Mouse (Mus musculus): ENCODE measurements around the gene Cyp4x1. TPM values are rescaled to one million over a fixed set of nuclear protein-coding genes. Genes with fewer than 3 reads are reported as not detected.

Gene Cyp4x1
- polyA plus RNA-seq, 2 experiments, result 0.06 to 0.08 TPM

- WGBS (ENCODE audit: insufficient replicate concordance), result 27% methylated on average over 7 of the region's 7 CpGs
These were observed 182 bp upstream of the Cyp4x1 start for GRCm38 (mm10) chr4:115134296-115134630.

GRCm38 (mm10) chr4:115133085-115133484, 996 bp downstream of the Cyp4x1 start:
- no peak overlapping the region for H3K27ac ChIP-seq
- no peak overlapping the region for H3K4me3 ChIP-seq (ENCODE audit: insufficient read depth in 1 of 2, low read depth in 2 of 2, low read length in 2 of 2)

More at GRCm38 (mm10) chr4:115134296-115134630, 182 bp upstream of the Cyp4x1 start:
- Histone ChIP-seq H3K9ac (replicated peaks) (no peak overlapping the region), H3K9me3 (ENCODE audit: control insufficient read depth, low read length) (no peaks in the 10 kb centered on the region), H3K27me3 (ENCODE audit: control insufficient read depth, insufficient read depth, low read length) (peaks cover 6% of the 10 kb centered on the region), H3K4me2 (ENCODE audit: low read depth) (no peak overlapping the region), H3K36me3 (replicated peaks; ENCODE audit: control insufficient read depth, insufficient read depth, low read depth) (no peaks in the 10 kb centered on the region), H3K4me1 (replicated peaks; ENCODE audit: control insufficient read depth in 2 of 2, insufficient read depth in 2 of 2, low read length in 1 of 2) (no peaks in the 10 kb centered on the region; a peak in 1 of 4 replicates), H3K27ac (no peak overlapping the region), H3K4me3 (ENCODE audit: insufficient read depth in 1 of 2, low read depth in 2 of 2, low read length in 2 of 2) (no peak overlapping the region)
- ATAC-seq (ENCODE audit: insufficient read depth) (no peak), DNase-seq (ENCODE audit: low read depth in 3 of 3, low spot score in 3 of 3) (no peak)
- TF ChIP-seq EP300 (IDR thresholded peaks at IDR 0.05; ENCODE audit: low read depth) (no peak), CTCF (IDR thresholded peaks at IDR 0.05; ENCODE audit: low read depth) (no peak)

GRCm38 (mm10) chr4:115124713-115125112, 9.4 kb downstream of the Cyp4x1 start:
- no peaks in the 10 kb centered on the region for H3K36me3 ChIP-seq (replicated peaks; ENCODE audit: control insufficient read depth, insufficient read depth, low read depth)
- no peak overlapping the region for H3K4me2 ChIP-seq (ENCODE audit: low read depth)
- H3K27ac ChIP-seq, result no peak overlapping the region
- no peaks in the 10 kb centered on the region for H3K9me3 ChIP-seq (ENCODE audit: control insufficient read depth, low read length)
- ATAC-seq (ENCODE audit: insufficient read depth), result no peak
- no peak overlapping the region for H3K4me3 ChIP-seq (ENCODE audit: insufficient read depth in 1 of 2, low read depth in 2 of 2, low read length in 2 of 2)
- no peak overlapping the region for H3K9ac ChIP-seq (replicated peaks)
- no peaks in the 10 kb centered on the region for H3K27me3 ChIP-seq (ENCODE audit: control insufficient read depth, insufficient read depth, low read length)
- TF ChIP-seq EP300 (IDR thresholded peaks at IDR 0.05; ENCODE audit: low read depth) (no peak), CTCF (IDR thresholded peaks at IDR 0.05; ENCODE audit: low read depth) (peak; percentile 38; the same call in 1 of the 2 replicates)
- no peaks in the 10 kb centered on the region for H3K4me1 ChIP-seq (replicated peaks; ENCODE audit: control insufficient read depth in 2 of 2, insufficient read depth in 2 of 2, low read length in 1 of 2)
- no peak for DNase-seq (ENCODE audit: low read depth in 3 of 3, low spot score in 3 of 3)

More at GRCm38 (mm10) chr4:115133085-115133484, 996 bp downstream of the Cyp4x1 start:
- Histone ChIP-seq H3K4me1 (replicated peaks; ENCODE audit: control insufficient read depth in 2 of 2, insufficient read depth in 2 of 2, low read length in 1 of 2) (no peaks in the 10 kb centered on the region; a peak in 1 of 4 replicates), H3K9ac (replicated peaks) (no peak overlapping the region), H3K4me2 (ENCODE audit: low read depth) (no peak overlapping the region), H3K27me3 (ENCODE audit: control insufficient read depth, insufficient read depth, low read length) (peaks cover 6% of the 10 kb centered on the region), H3K9me3 (ENCODE audit: control insufficient read depth, low read length) (no peaks in the 10 kb centered on the region), H3K36me3 (replicated peaks; ENCODE audit: control insufficient read depth, insufficient read depth, low read depth) (no peaks in the 10 kb centered on the region)
- no peak for DNase-seq (ENCODE audit: low read depth in 3 of 3, low spot score in 3 of 3)
- TF ChIP-seq EP300 (IDR thresholded peaks at IDR 0.05; ENCODE audit: low read depth), result 0 out of 2 replicates have a peak, but pooled peaks have one; percentile 14
- TF ChIP-seq CTCF (IDR thresholded peaks at IDR 0.05; ENCODE audit: low read depth), result no peak
- ATAC-seq (ENCODE audit: insufficient read depth), result peak; percentile 35; the same call in 1 of the 2 replicates
- 3% methylated on average over 5 of the region's 5 CpGs for WGBS (ENCODE audit: insufficient replicate concordance)

- no peak for TF ChIP-seq CTCF (IDR thresholded peaks at IDR 0.05; ENCODE audit: low read depth)
- TF ChIP-seq EP300 (IDR thresholded peaks at IDR 0.05; ENCODE audit: low read depth), result no peak
- ATAC-seq (ENCODE audit: insufficient read depth), result no peak
- Histone ChIP-seq H3K4me3 (ENCODE audit: insufficient read depth in 1 of 2, low read depth in 2 of 2, low read length in 2 of 2) (no peak overlapping the region), H3K36me3 (replicated peaks; ENCODE audit: control insufficient read depth, insufficient read depth, low read depth) (no peaks in the 10 kb centered on the region), H3K9me3 (ENCODE audit: control insufficient read depth, low read length) (no peaks in the 10 kb centered on the region), H3K9ac (replicated peaks) (no peak overlapping the region), H3K27me3 (ENCODE audit: control insufficient read depth, insufficient read depth, low read length) (no peaks in the 10 kb centered on the region), H3K27ac (no peak overlapping the region), H3K4me2 (ENCODE audit: low read depth) (no peak overlapping the region), H3K4me1 (replicated peaks; ENCODE audit: control insufficient read depth in 2 of 2, insufficient read depth in 2 of 2, low read length in 1 of 2) (no peaks in the 10 kb centered on the region)
- no peak for DNase-seq (ENCODE audit: low read depth in 3 of 3, low spot score in 3 of 3)
- 19% methylated on average over 2 of the region's 2 CpGs for WGBS (ENCODE audit: insufficient replicate concordance)
These were observed 10.6 kb downstream of the Cyp4x1 start for GRCm38 (mm10) chr4:115123507-115123906.

GRCm38 (mm10) chr4:115121608-115122007, 12.5 kb downstream of the Cyp4x1 start:
- Histone ChIP-seq H3K27ac (no peak overlapping the region), H3K9ac (replicated peaks) (no peak overlapping the region), H3K9me3 (ENCODE audit: control insufficient read depth, low read length) (no peaks in the 10 kb centered on the region), H3K4me1 (replicated peaks; ENCODE audit: control insufficient read depth in 2 of 2, insufficient read depth in 2 of 2, low read length in 1 of 2) (no peaks in the 10 kb centered on the region), H3K4me2 (ENCODE audit: low read depth) (no peak overlapping the region), H3K4me3 (ENCODE audit: insufficient read depth in 1 of 2, low read depth in 2 of 2, low read length in 2 of 2) (no peak overlapping the region), H3K36me3 (replicated peaks; ENCODE audit: control insufficient read depth, insufficient read depth, low read depth) (no peaks in the 10 kb centered on the region), H3K27me3 (ENCODE audit: control insufficient read depth, insufficient read depth, low read length) (no peaks in the 10 kb centered on the region)
- no peak for DNase-seq (ENCODE audit: low read depth in 3 of 3, low spot score in 3 of 3)
- ATAC-seq (ENCODE audit: insufficient read depth), result no peak
- TF ChIP-seq CTCF (IDR thresholded peaks at IDR 0.05; ENCODE audit: low read depth) (no peak), EP300 (IDR thresholded peaks at IDR 0.05; ENCODE audit: low read depth) (no peak)
- 48% methylated on average over 5 of the region's 5 CpGs for WGBS (ENCODE audit: insufficient replicate concordance)
